Mouse (Mus musculus): ENCODE results near the gene Xpc.

DNA sequence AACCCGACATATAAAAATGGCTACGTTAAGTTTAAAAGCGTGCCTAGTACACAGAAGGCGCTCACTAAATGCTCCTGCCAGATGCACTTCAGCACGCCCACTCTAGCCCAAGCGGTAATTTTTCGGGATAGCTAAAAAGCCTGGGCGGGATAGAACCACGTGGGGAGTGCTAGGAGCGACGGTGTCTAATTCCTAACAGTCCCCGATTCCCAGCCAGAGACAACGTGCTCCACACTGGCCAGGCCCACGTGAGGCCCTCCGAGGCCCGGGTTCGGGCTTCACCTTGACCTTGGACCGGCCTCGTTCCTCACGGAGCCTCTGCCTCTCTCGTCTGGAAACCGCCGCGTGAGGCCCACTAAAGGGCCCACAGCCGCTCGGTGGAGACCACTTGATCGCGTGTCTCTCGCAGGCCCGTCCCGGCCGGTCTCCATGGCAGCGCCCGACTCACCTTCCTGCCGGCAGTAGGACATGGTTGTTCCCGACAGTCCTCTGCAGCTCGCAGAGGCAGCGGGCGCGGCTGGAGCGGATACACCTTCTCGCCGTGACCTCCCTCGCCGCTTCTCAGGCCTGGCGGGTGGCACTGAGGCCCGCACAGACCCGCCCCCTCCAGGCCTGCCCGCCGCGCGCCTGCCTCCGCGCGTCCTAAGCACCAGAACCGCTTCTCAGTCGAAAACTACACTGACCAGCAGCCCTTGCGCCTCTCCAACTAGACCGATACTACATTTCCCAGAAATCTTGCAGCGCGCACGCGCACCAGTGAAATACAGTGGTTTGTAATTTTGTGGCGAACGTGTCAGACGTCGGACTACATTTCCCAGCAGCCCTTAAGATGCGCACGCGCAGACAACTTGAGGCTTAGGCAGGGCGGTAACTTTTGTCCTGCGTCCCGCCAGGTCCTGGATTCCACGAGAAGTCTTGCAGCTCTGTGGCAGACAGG, 42.6 kb downstream of the Xpc start, which contains the start of the genes Chchd4 and Tmem43:
- TF ChIP-seq USF1 (IDR thresholded peaks at IDR 0.05; ENCODE audit: low read depth) (peak; percentile 69), CEBPB (IDR thresholded peaks at IDR 0.05; ENCODE audit: low read depth) (no peak), CTCF (IDR thresholded peaks at IDR 0.05; ENCODE audit: control insufficient read depth, insufficient read depth, insufficient read length) (no peak), MYOG (IDR thresholded peaks at IDR 0.05; ENCODE audit: control insufficient read depth, extremely low read depth, insufficient read length) (no peak), MAX (IDR thresholded peaks at IDR 0.05) (peak; percentile 72), FOSL1 (IDR thresholded peaks at IDR 0.05; ENCODE audit: insufficient read depth, low read length, poor library complexity, severe bottlenecking) (no peak)

Measured in C2C12 (cell line).